In genomic region chr12:111945115-111945514, GRCm38 (mm10) we compare ENCODE assay signal across 8 mouse cellular contexts. TPM values are rescaled to one million over a fixed set of nuclear protein-coding genes. Genes with fewer than 3 reads are reported as not detected.
A peak's percentile ranks its signal among the peaks of the same experiment; 100 is the strongest.
DNase-seq lines count a peak whose midpoint lies in the region; ATAC-seq and TF ChIP-seq lines count a peak whose summit lies in the region.

No protein-coding gene starts in this region.

- no peaks in the 10 kb centered on the region for H3K27me3 ChIP-seq in heart, embryonic 11.5 days (ENCODE audit: control insufficient read depth, insufficient read depth, low read length)
- H3K27me3 ChIP-seq in neural tube, embryonic 13.5 days = no peaks in the 10 kb centered on the region

- H3K4me2 ChIP-seq in heart, embryonic 11.5 days = peak overlapping the region; percentile 36; the same call in 1 of the 2 replicates
- no peak overlapping the region for H3K4me2 ChIP-seq in neural tube, embryonic 13.5 days

- DNase-seq in layer of hippocampus, adult 2 months (ENCODE audit: low spot score in 2 of 2) = no peak
- DNase-seq in layer of hippocampus, postnatal 10 days (ENCODE audit: low spot score in 2 of 2) = no peak
- DNase-seq in kidney, postnatal 4 days = peak; percentile 62 to 81
- no peak for DNase-seq in left cerebral cortex, postnatal 36 days (ENCODE audit: low spot score in 2 of 2)
- no peak for DNase-seq in T-cell, adult 2 months (ENCODE audit: low spot score)
- no peak for DNase-seq in urinary bladder, postnatal 25 days (ENCODE audit: low spot score)

- no peak for TF ChIP-seq CTCF in layer of hippocampus, adult 2 months (conservative IDR thresholded peaks at IDR 0.05)

- no peaks in the 10 kb centered on the region for H3K36me3 ChIP-seq in heart, embryonic 11.5 days (ENCODE audit: control insufficient read depth, insufficient read depth, low read length)
- no peaks in the 10 kb centered on the region for H3K36me3 ChIP-seq in neural tube, embryonic 13.5 days

- H3K27ac ChIP-seq in layer of hippocampus, adult 2 months = peak overlapping the region; percentile 64
- peak overlapping the region; percentile 73 for H3K27ac ChIP-seq in heart, embryonic 11.5 days (ENCODE audit: low read depth, low read length)
- H3K27ac ChIP-seq in neural tube, embryonic 13.5 days (replicated peaks) = peak overlapping the region; percentile 75; the same call in 1 of the 2 replicates

- peak; percentile 57 for ATAC-seq in heart, embryonic 11.5 days (replicated peaks; ENCODE audit: insufficient number of reproducible peaks, low FRiP score, low TSS enrichment)
- ATAC-seq in neural tube, embryonic 13.5 days (ENCODE audit: low read depth) = no peak

- no peaks in the 10 kb centered on the region for H3K9me3 ChIP-seq in heart, embryonic 11.5 days (replicated peaks; ENCODE audit: control insufficient read depth, low read length)
- no peaks in the 10 kb centered on the region for H3K9me3 ChIP-seq in neural tube, embryonic 13.5 days

- peaks cover 27% of the 10 kb centered on the region for H3K4me1 ChIP-seq in heart, embryonic 11.5 days (ENCODE audit: control insufficient read depth, insufficient read depth, low read length)
- no peaks in the 10 kb centered on the region; the same call in 1 of the 2 replicates for H3K4me1 ChIP-seq in neural tube, embryonic 13.5 days (replicated peaks)

- WGBS in heart, embryonic 11.5 days (ENCODE audit: insufficient replicate concordance) = 14% methylated on average over 8 of the region's 8 CpGs
- 83% methylated on average over 8 of the region's 8 CpGs for WGBS in neural tube, embryonic 13.5 days

- intact Hi-C loops in left cerebral cortex, postnatal 36 days (cut with DNase I) = loop anchor here (5.0 kb wide), 1 partner anchor 48 kb away; no protein-coding TSS in a partner anchor

- H3K4me3 ChIP-seq in layer of hippocampus, adult 2 months = no peak overlapping the region
- H3K4me3 ChIP-seq in heart, embryonic 11.5 days (ENCODE audit: low read depth, low read length) = no peak overlapping the region
- no peak overlapping the region for H3K4me3 ChIP-seq in neural tube, embryonic 13.5 days

- H3K9ac ChIP-seq in heart, embryonic 11.5 days (ENCODE audit: low read depth, low read length) = no peak overlapping the region
- no peak overlapping the region for H3K9ac ChIP-seq in neural tube, embryonic 13.5 days

RNA-seq across cellular contexts. Expression of gene Atp5mpl, which starts 21.7 kb away (rescaled TPM):
- 100 to 1,000 TPM; 331 to 353 TPM for total RNA-seq in layer of hippocampus, adult 2 months (2021)
- 100 to 1,000 TPM; 458 to 498 TPM for total RNA-seq in layer of hippocampus, postnatal 10 days (2021)
- 1,282 and 1,314 TPM in 2 replicates for polyA plus RNA-seq in heart, embryonic 11.5 days (2014; fragmentation: Nextera tagmentation; extraction: Ambion mirVana)
- 737 and 818 TPM in 2 replicates for polyA plus RNA-seq in neural tube, embryonic 13.5 days (2015; fragmentation: Nextera tagmentation; extraction: Ambion mirVana)
- 100 to 1,000 TPM; 339 to 346 TPM for total RNA-seq in left cerebral cortex, postnatal 36 days (2021)

RNA-seq across cellular contexts. Expression of gene Tdrd9, which starts 26.2 kb away (rescaled TPM):
- under 1 TPM in 1 of 2 experiments, not detected in 1; 0.44 TPM for total RNA-seq in layer of hippocampus, adult 2 months (2021)
- under 1 TPM; 0.33 to 0.41 TPM for total RNA-seq in layer of hippocampus, postnatal 10 days (2021)
- polyA plus RNA-seq in heart, embryonic 11.5 days (2014; fragmentation: Nextera tagmentation; extraction: Ambion mirVana) = 0.23 and 0.31 TPM in 2 replicates
- polyA plus RNA-seq in neural tube, embryonic 13.5 days (2015; fragmentation: Nextera tagmentation; extraction: Ambion mirVana) = 0.74 and 1.4 TPM in 2 replicates
- under 1 TPM in 1 of 2 experiments, not detected in 1; 0.39 TPM for total RNA-seq in left cerebral cortex, postnatal 36 days (2021)

RNA-seq across cellular contexts. Expression of gene Rd3l, which starts 36.0 kb away (rescaled TPM):
- not detected for total RNA-seq in layer of hippocampus, adult 2 months (2021)
- total RNA-seq in layer of hippocampus, postnatal 10 days (2021) = not detected
- 1.2 and 1.5 TPM in 2 replicates for polyA plus RNA-seq in heart, embryonic 11.5 days (2014; fragmentation: Nextera tagmentation; extraction: Ambion mirVana)
- not detected in 2 replicates for polyA plus RNA-seq in neural tube, embryonic 13.5 days (2015; fragmentation: Nextera tagmentation; extraction: Ambion mirVana)
- under 1 TPM in 1 of 2 experiments, not detected in 1; 0.32 TPM for total RNA-seq in left cerebral cortex, postnatal 36 days (2021)

RNA-seq across cellular contexts. Expression of gene Ppp1r13b, which starts 37.2 kb away (rescaled TPM):
- 100 to 1,000 TPM; 101 to 106 TPM for total RNA-seq in layer of hippocampus, adult 2 months (2021)
- total RNA-seq in layer of hippocampus, postnatal 10 days (2021) = 10 to 100 TPM; 66.3 to 69.1 TPM
- polyA plus RNA-seq in heart, embryonic 11.5 days (2014; fragmentation: Nextera tagmentation; extraction: Ambion mirVana) = 15.8 and 16.5 TPM in 2 replicates
- 24.1 and 26.9 TPM in 2 replicates for polyA plus RNA-seq in neural tube, embryonic 13.5 days (2015; fragmentation: Nextera tagmentation; extraction: Ambion mirVana)
- 10 to 100 TPM; 60.8 to 65.6 TPM for total RNA-seq in left cerebral cortex, postnatal 36 days (2021)

Comparison
In these comparisons a context has a peak if more than half of its experiments do, and no peak if none do; other contexts are left out.
1. DNase-seq: peak in kidney, postnatal 4 days (2 of 2); none in layer of hippocampus, adult 2 months (0 of 2), layer of hippocampus, postnatal 10 days (0 of 2), left cerebral cortex, postnatal 36 days (0 of 2), T-cell, adult 2 months (single experiment) and urinary bladder, postnatal 25 days (single experiment).
2. Peak in every context shown above with its lines, with median percentiles within 50 percentile points of each other: H3K27ac ChIP-seq.